Mouse (Mus musculus): Measurements from ENCODE around the gene Gm11437. TPM values are rescaled to one million over a fixed set of nuclear protein-coding genes. Genes with fewer than 3 reads are reported as not detected.
A peak's percentile ranks its signal among the peaks of the same experiment; 100 is the strongest.

Gm11437 gene
- total RNA-seq, 2 experiments from 2014 or later: not detected

DNA sequence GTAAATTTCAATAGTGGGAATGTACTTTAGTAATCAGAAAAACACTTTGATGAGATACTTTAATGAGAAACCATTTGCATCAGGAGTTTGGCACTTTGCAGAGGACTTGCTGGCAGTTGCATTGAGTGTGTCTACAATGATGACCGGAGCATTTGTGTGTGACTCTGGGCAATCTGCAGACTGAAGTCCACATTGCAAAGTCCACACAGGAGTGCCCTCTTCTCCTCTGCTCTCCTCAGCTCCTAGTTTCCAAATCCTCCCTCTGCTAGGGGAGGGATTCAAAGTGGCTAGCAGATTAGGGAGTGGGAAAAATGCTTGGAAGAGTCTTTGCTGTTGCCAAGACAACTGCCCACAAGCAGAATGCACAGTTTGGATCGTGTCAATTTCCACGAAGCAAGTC, 21.2 kb downstream of the Gm11437 start:
- DNase-seq: no peak
- intact Hi-C loops (cut with DNase I): no loop called here

DNA sequence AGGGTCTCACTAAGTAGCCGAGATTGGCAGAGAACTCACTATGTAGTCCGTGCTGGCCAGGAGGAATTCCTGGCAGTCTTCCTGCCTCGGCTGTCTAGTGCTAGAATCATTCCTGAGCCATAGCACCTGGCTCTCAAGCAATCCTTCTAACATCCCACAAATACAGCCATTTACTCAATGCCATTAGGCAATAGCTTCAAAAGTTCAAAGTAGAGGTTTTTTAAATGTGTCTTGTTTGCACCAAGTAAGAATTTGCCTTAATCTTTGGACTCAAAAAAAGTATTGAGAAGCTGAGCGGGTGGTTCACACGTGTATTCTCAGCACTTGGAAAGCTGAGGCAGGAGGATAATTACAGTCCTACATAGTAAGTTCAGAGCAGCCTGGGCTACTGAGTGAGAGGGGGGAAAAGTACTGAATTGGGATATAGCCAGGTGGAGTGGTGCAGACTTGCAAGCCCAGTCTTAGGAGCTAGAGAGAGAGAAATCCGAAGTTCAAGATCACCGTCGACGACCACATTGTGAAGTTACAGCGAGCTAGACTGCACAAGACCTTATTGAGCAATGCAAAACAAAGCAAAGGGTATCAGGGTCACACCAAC, 22.0 kb downstream of the Gm11437 start:
- intact Hi-C loops (cut with DNase I): no loop called here
- DNase-seq: no peak

DNA sequence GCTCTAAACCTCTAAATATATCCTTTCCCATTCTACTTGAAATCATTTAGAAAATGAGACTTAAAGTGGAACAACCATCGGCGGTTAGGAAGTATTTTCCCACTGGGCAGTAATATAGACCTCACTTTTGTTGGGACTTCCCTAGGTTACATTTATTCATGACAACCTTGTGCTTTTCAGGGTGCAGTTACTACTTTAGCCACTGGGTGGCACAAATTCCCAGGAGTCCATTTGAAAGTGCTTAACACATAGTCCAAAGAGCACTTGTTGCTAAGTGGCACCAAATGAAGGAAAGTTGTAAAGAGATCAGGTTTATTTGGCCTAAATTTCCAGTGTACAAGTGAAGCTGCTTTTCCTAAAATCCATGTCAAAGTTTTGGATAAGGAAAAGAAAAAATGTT, 25.5 kb downstream of the Gm11437 start:
- intact Hi-C loops (cut with DNase I): no loop called here
- peak in 1 of 2 experiments; percentile 23 for DNase-seq

DNA sequence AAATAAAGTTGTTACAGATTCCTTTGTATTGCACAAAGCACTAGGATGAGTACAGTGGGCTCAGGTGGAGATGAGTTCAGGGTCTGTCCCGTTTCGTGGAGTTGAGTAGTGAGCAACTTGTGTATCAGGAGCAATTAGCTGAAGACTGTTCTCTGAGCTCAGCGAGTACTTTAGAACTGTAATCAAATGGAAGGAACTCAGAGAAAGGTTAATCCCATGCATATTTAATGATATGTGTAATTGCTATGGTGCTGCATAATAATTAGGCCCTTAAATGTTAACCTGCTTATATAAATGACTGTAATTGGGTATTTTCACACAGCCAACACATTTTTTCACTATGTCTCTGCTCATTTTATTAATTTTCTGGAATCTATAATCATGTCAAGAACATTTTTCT, 30.8 kb downstream of the Gm11437 start:
- no peak for DNase-seq
- intact Hi-C loops (cut with DNase I): loop anchor here (5.0 kb wide), 1 partner anchor 41 kb away; no protein-coding TSS in a partner anchor

DNA sequence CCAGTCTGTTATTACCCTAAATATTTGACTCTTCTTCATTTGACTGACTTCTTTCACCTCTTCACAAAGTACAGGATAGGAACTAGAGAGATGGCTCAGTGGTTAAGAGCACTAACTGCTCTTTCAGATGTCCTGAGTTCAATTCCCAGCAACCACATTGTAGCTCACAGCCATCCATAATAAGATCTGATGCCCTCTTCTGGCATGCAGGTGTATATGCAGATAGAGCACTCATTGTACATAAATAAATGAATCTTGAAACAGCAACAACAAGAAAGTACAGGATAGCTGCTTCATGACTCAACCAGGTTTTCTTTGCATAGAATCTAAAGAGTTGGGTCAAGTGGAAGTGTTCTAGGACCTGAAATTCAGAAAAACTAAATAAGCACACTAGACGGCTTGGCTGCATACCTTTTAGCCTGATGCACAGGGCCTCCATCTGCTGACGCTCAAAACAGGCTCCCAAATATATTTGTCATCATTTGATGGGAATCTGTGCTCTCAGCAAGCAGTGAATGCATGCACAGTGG, 32.9 kb downstream of the Gm11437 start:
- intact Hi-C loops (cut with DNase I): no loop called here
- no peak for DNase-seq

DNA sequence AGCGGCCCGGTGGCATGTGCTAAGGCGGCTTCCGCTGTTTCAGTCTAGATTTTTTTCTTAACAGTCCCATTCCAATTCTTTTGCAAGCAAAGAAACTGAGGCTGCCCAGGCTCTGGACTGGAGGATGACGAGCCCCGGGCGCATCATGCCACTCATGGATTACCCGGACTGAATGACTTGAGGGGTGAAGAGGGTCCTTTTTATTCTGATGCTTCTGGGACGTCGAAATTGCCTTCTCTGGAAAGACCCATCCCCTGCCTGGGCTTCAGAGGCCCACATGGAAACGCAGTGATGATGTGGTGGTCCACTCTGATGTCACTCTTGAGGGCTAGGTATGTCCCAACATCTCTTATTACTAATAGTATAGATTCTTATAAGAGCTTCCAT, 37.5 kb downstream of the Gm11437 start:
- intact Hi-C loops (cut with DNase I): no loop called here
- no peak for DNase-seq

DNA sequence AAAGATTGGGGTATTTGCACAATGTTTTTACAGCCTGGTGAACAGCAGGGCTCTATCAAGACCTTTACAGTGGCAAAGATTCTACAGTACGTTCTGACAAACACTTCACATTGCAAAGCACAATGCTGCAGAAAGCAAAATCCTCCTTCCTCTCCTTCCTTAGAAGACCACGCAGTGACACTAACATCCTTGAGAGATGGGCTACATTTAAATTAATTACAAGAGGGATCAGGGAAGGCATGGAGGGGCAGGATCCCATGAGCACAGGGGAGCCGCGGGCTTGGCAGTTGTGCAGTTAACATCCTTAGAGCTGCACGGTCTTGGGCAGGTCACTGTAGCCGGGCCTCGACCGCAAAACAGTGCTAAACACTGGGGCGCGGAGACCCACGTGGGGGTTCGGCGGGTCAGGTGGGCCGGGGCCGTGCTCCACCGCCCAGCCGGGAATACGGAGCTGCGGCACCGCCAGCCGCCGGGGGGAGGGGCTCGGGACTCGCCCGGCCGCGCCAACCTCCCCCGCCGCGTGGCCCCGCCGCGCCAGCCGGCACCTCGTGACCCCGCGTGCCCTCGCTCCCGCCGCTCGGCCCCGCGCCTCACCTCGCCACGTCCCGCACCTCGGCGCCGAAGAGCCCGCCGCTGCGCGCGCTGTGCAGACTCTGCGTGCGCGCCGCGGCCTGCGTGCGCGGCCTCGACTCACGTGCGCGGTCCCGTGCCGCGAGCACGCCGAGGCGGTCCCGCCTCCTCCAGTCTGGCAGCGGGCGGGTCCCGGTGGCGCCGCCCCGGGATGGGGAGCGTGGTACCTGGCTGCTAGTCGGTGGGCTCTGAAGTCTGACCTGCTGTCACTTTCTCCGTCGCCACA, 38.1 kb downstream of the Gm11437 start, which contains the start of the genes Tada2a and Acaca:
Gene Tada2a (minus strand): TSS at position 658 of the 856 bp plus-strand sequence.
Gene Acaca (plus strand): TSS at position 730 of the 856 bp plus-strand sequence.
- DNase-seq: peak; percentile 63 to 75
- intact Hi-C loops (cut with DNase I): no loop called here

DNA sequence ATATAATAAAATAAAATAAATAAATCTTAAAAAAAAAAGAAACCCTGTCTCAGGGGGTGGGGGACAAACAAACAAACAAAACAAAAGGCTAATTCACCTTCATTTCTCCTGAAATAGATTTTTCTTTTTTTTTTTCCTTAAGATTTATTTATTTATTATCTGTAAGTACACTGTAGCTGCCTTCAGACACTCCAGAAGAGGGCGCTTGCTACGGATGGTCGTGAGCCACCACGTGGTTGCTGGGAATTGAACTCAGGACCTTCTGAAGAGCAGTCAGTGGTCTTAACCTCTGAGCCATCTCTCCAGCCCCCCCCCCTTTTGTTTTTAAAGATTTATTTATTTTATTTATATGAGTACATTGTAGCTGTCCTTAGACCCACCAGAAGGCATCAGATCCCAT, 39.3 kb downstream of the Gm11437 start:
- intact Hi-C loops (cut with DNase I): no loop called here
- no peak for DNase-seq

DNA sequence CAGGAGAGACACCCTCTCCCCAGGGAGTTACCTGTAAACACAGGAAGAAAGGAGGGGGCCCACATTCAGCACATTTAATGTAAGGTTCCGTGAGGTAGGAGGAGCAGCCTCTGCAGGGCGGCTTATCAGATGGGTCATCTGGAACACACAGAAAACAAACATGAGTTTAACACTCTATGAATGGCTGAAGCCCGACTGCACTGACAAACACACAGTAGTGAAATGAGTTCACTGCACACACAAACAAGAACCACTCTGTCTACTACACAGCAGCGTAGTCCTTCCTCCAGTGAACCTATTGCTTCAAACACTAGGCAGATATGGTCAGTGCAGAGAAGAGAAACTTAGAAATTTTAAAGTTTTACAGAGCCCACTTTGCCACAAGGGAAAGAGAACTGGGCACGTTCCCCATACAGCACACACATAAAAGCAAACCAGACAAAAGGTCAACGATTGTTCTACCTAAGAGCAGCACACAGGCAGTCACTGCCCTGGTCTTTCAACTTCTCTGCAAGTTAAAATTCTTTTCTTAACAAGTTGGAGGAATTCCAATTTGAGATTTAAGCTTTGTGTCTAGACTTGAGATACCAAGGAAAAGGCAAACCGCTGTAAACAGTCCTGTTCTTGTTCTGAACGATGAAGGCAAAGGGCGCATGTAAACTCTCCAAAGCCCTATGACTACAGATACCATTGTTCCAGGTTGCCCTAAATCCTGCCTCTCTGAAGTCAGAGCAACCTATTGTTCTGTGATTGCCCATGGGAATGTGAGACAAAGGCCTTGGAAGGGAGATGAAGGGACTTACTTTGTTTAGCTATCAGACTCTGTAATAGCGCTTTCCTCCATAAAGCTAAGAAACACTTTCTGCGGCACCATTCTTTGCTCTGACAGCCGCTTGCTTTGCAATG, 46.0 kb downstream of the Gm11437 start:
- intact Hi-C loops (cut with DNase I): no loop called here
- DNase-seq: no peak

DNA sequence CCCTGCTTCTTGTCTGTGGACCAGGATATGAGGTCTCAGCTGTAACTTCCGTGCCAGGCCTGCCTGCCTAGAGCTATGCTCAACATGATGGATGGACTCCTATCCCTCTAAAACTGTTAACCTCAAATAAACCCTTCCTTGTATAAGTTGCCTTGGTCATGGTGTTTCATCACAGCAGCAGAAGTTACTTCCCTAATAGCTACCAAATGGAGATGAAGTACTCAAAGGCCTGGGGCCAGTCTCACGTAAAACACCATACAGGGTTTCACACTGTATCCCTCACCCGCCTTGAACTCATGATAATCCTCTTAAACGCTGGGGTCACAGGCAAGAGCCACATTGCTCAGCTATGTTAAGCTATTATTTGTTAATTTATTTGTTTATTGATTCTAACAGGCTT, 49.8 kb downstream of the Gm11437 start:
- intact Hi-C loops (cut with DNase I): no loop called here
- no peak for DNase-seq

DNA sequence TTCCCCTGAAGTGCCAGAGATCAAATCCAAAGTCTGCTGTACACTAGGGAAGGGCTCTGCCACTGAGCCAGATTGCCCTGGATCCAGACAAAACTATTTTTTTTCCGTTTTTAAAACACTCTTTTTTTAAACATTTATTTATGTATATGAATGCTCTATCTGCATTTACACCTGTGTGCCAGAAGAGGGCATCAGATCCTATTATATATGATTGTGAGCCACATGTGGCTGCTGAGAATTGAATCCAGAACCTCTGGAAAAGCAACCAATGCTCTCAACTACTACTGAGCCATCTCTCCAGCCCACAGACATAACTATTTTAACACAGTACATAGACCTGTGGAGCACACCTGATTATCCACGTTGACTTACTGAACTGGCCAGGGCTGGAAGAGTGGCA, 51.1 kb downstream of the Gm11437 start:
- DNase-seq: no peak
- intact Hi-C loops (cut with DNase I): no loop called here

DNA sequence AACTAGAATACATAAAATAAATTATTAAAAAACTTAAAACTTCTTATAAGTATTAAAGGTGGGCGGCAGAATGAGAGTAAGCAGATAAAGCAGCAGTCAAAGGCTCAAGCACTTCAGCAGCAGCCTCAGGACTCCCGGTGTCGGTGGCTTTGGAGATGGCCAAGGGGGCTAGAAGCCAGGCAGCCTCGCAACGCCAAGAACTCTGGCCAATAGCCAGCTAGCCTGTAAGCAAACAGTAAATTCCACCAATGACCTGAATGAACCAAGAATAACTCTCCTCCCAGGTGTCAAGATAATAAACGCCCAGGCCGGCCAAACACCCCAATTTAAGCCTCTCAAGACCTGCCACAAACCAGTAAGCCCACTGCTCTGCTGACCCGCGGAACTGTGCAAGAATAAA, 51.6 kb downstream of the Gm11437 start:
- intact Hi-C loops (cut with DNase I): no loop called here

DNA sequence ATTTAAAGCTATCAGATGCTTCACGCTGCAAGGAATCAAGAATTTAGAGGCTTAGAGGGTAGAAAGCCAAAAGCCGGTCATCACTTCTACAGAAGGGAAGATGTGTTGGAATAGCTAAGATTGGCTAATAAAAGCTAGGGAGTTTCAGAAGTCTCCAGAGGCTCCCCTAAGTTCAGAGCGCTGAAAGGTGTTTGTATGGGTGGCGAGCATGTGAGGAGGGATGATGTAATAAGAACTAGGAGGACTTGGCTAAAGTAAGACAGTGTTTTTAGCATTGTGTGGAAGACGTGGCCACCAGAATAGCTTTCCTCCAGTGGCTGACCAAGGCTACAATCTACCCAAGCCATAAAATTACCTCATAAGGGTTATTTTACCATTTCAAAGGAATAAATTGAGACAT, 53.7 kb downstream of the Gm11437 start:
- intact Hi-C loops (cut with DNase I): no loop called here

More for the DNA sequence above, 51.6 kb downstream of the Gm11437 start:
- peak in 1 of 2 experiments; percentile 26 for DNase-seq

DNA sequence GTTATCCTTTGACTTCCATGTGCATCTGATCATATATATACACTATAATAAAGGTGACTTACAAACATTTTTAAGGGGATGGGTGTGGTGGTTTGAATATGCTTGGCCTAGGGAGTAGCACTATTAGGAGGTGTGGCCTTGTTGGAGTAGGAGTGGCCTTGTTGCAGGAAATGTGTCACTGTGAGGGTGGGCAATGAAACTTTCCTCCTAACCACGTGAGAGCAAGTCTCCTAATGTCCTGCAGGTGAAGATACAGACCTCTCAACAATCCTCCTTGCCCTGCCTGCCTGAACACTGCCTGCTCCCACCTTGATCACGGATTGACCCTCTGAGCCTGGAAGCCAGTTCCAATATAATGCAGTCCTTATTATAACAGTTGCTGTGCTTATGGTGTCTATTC, 60.1 kb downstream of the Gm11437 start:
- DNase-seq: no peak
- intact Hi-C loops (cut with DNase I): no loop called here

More for the DNA sequence above, 53.7 kb downstream of the Gm11437 start:
- no peak for DNase-seq

DNA sequence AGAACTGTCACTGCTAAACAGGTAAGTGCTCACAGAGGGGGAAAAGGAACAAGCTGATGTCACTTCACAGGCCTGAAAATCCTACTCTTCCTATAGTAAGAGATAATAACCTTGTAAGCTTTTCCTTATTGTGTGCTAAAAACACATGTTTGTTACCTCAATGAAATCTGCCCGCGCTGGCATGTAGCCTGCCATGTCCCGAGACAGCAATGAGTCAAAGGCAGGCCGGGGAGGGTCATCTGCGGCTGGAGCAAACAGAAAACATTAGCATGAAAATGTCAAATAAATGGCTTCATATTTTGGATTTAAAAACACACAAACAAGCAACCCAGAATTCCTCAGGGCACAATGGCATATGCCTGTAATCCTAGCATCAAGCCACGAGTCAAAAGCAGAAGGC, 63.2 kb downstream of the Gm11437 start:
- intact Hi-C loops (cut with DNase I): no loop called here
- DNase-seq: no peak

DNA sequence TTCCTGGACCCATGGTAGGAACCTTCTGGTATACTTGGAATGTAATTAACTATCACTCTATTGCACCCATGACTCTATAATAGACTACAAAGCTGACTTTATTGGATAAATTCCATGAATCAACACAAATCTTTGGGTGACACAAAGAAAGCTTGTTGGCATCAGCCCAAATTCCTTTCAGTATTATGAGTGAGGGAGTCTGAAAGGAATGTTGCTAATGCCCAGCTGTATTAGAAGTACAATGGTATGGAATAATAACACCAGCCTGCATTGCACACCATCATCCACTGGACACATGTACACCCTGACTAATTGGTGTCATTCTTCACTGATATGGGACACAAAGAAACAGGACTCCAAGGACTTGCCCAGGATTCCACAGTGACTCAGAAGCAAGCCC, 66.1 kb downstream of the Gm11437 start:
- intact Hi-C loops (cut with DNase I): no loop called here
- no peak for DNase-seq

Other genes starting within 250 kb of the Gm11437 start
- 1 to 10 TPM; 8.5 to 9.6 TPM for gene Ddx52, start 225.4 kb downstream of the Gm11437 start, total RNA-seq (2021)
- 10 to 100 TPM; 31.0 to 34.9 TPM for gene Synrg, start 203.0 kb downstream of the Gm11437 start, total RNA-seq (2021)
- gene Dusp14, start 98.2 kb downstream of the Gm11437 start, total RNA-seq (2021): 1 to 10 TPM; 5.7 to 7.0 TPM
- 1 to 10 TPM; 8.6 to 9.4 TPM for gene Tada2a, start 37.9 kb downstream of the Gm11437 start, total RNA-seq (2021)
- 10 to 100 TPM; 10.1 to 15.5 TPM for gene Acaca, start 37.8 kb downstream of the Gm11437 start, total RNA-seq (2021)